Mouse (Mus musculus) stomach, embryonic 16.5 days (tissue): ENCODE measurements at regions not wholly inside any gene's neighbourhood (a gene's known extent, or its start where the extent isn't known, plus 50 kb on each side); places are given as distances from the start of the nearest gene placed in this dataset.
"Not testable (repeated sequence)": the region's sequence is repeated elsewhere in the genome, so short reads cannot be mapped to it uniquely, and the experiment has no call there.

Source experiments
- ATAC-seq: fragments of 200-750 bp; cut with Nextera tagmentation; 2 replicates; pipeline ENCODE4 v1.8.0; 2017; ENCODE audit warnings: moderate number of reproducible peaks, moderate TSS enrichment; ENCODE audit not compliant: insufficient read depth, low FRiP score
- H3K27ac ChIP-seq: fragments of 300-500 bp; sonication (generic); 2 replicates; pipeline ENCODE4 v1.5.1; 2014; ENCODE audit warnings: low read length
- H3K27me3 ChIP-seq: fragments of 300-500 bp; sonication (generic); 2 replicates; pipeline ENCODE4 v1.6.1; 2014; ENCODE audit warnings: low read length, control low read depth, mixed read lengths; ENCODE audit not compliant: control insufficient read depth, insufficient read depth
- H3K36me3 ChIP-seq: fragments of 300-500 bp; sonication (generic); 2 replicates; pipeline ENCODE4 v1.6.1; 2014; ENCODE audit warnings: low read length; ENCODE audit not compliant: control insufficient read depth, insufficient read depth
- H3K4me1 ChIP-seq: fragments of 300-500 bp; sonication (generic); 2 replicates; pipeline ENCODE4 v1.6.1; 2014; ENCODE audit warnings: low read length, control low read depth, mixed read lengths; ENCODE audit not compliant: control insufficient read depth, insufficient read depth
- H3K4me2 ChIP-seq: fragments of 300-500 bp; sonication (generic); 2 replicates; pipeline ENCODE4 v1.6.1; 2014; ENCODE audit warnings: low read depth, low read length, mixed read lengths
- H3K4me3 ChIP-seq: fragments of 300-500 bp; sonication (generic); replicated peaks from 2 replicates; pipeline ENCODE4 v1.5.1; 2014; ENCODE audit warnings: mild to moderate bottlenecking, low read length
- H3K9ac ChIP-seq: fragments of 300-500 bp; sonication (generic); 2 replicates; pipeline ENCODE4 v1.6.1; 2014; ENCODE audit warnings: low read length
- H3K9me3 ChIP-seq: fragments of 300-500 bp; sonication (generic); replicated peaks from 2 replicates; pipeline ENCODE4 v1.6.1; 2016; ENCODE audit warnings: low read length, control low read depth; ENCODE audit not compliant: control insufficient read depth
- WGBS: fragments of 180-500 bp; shearing (Covaris S2); extraction: QIAGEN DNeasy Blood & Tissue Kit; methylation state at CpG from one replicate; pipeline ENCODE4 v1.1.7; 2014; 5-methylcytosine and 5-hydroxymethylcytosine counted together

DNA sequence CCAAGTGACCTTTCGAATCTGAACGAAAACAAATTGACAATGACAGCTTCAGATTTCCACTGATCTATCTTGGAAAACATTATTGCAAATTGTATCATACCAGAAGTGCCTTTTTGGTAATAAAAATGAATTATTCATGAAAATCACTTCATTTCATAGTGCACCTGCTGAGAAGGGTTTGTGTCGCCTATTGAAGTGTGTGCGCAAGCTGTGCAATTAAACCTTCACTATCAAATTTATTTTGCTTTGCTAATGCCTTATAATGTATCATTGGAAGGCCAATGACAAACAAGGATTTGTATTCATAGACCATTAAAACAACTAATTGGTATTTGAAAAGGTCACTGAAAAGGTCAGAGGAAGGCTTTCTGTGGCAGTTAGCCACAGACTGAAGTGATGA lies 224.8 kb upstream of the Zfp960 start:
- H3K9ac ChIP-seq = no peak overlapping the region
- no peaks in the 10 kb centered on the region for H3K27me3 ChIP-seq
- H3K27ac ChIP-seq = no peak overlapping the region
- H3K4me1 ChIP-seq = no peaks in the 10 kb centered on the region
- H3K9me3 ChIP-seq = no peaks in the 10 kb centered on the region
- no peak overlapping the region for H3K4me3 ChIP-seq
- no peak overlapping the region for H3K4me2 ChIP-seq
- WGBS = 89% methylated on average over 4 of the region's 4 CpGs
- ATAC-seq = no peak
- H3K36me3 ChIP-seq = no peaks in the 10 kb centered on the region

DNA sequence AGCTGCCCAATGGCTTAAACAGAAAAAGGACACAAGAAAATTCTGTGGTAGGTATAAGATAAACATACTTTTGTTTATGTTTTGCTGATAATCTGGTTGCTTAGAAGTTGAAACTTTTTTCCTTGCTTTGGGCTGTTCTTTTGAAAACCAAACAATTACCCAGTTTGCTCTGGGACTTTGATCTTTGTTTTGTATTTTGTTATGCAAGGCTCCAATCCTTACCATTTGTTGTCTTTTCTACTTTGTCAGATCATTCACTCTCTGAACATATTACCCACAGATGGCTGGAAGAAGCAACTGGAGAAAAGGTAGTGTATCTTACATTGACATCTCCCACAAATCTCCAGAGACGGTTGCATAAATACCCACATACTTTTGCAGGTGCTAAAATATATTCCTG lies 203.1 kb upstream of the Zfp960 start:
- no peak for ATAC-seq
- no peaks in the 10 kb centered on the region for H3K4me1 ChIP-seq
- H3K27ac ChIP-seq = no peak overlapping the region
- H3K4me2 ChIP-seq = no peak overlapping the region
- H3K9me3 ChIP-seq = no peaks in the 10 kb centered on the region
- H3K4me3 ChIP-seq = no peak overlapping the region
- no peaks in the 10 kb centered on the region for H3K36me3 ChIP-seq
- H3K27me3 ChIP-seq = no peaks in the 10 kb centered on the region
- H3K9ac ChIP-seq = no peak overlapping the region
- 33% methylated on average over 1 of the region's 1 CpGs for WGBS

DNA sequence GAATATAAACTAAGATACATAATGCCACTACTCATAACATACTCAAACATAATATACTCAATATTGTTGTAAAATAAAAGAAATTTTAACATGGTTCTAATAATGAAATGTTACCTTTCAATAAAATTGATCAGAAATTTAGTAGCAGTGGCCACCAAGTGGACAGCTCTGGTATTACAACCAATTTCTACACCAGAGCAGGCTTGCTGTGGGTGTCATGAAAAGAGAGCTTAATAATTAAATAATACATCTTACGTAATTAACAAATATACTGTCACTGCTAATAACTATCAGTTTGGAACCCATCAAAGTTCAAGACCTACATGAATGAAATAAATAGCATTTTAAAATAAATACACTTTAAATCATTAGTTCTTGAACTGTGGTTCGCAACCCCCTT lies 163.1 kb upstream of the Zfp960 start:
- no peak overlapping the region for H3K27ac ChIP-seq
- H3K9me3 ChIP-seq = no peaks in the 10 kb centered on the region
- no peak overlapping the region for H3K4me2 ChIP-seq
- H3K27me3 ChIP-seq = no peaks in the 10 kb centered on the region
- no peak overlapping the region for H3K9ac ChIP-seq
- H3K4me1 ChIP-seq = no peaks in the 10 kb centered on the region
- ATAC-seq = no peak
- H3K36me3 ChIP-seq = no peaks in the 10 kb centered on the region
- no peak overlapping the region for H3K4me3 ChIP-seq
- 63% methylated on average over 2 of the region's 2 CpGs for WGBS

DNA sequence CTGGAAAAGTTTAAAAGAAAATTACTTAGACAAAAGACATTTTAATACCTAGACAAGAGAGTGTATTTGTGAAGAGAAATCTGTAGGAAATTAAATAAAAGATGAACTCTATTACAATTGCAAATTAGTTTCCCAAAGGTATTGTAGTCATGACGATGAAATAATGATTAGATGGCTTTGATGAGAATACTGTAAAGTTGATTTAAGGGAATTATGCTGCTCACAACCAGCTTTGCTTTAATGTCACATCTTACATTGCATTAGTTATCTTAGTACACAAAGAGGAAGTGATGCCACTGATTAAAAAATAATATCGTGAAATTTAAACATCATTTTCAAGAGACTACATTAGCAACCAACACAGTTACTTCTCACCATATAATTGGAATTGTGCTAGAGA lies 145.7 kb upstream of the Zfp960 start:
- no peak for ATAC-seq
- Histone ChIP-seq H3K4me2 (no peak overlapping the region), H3K36me3 (no peaks in the 10 kb centered on the region), H3K27ac (no peak overlapping the region), H3K9me3 (no peaks in the 10 kb centered on the region), H3K4me1 (no peaks in the 10 kb centered on the region), H3K4me3 (no peak overlapping the region), H3K27me3 (no peaks in the 10 kb centered on the region), H3K9ac (no peak overlapping the region)
- 90% methylated on average over 2 of the region's 2 CpGs for WGBS

DNA sequence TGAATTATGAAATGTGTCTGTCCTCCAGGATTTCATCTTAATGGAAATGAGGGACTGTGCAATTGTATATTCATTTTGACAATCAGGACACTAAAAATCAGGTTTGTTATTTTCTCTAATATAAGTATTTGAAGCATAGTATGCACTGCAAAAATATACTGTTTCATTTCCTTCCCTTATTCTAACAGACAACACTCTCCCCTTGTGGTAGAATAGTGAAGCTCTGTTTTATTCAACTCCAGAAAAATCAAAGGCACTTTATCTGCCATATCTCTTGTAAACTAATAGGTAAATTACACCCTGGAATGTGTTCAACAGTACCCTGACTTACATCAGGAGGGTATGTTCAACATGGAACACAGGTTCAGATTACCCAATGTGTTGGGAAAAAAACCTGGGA lies 137.7 kb upstream of the Zfp960 start:
- Histone ChIP-seq H3K4me3 (no peak overlapping the region), H3K4me2 (no peak overlapping the region), H3K36me3 (no peaks in the 10 kb centered on the region), H3K27ac (no peak overlapping the region), H3K27me3 (no peaks in the 10 kb centered on the region), H3K4me1 (no peaks in the 10 kb centered on the region), H3K9ac (no peak overlapping the region), H3K9me3 (no peaks in the 10 kb centered on the region)
- no peak for ATAC-seq

DNA sequence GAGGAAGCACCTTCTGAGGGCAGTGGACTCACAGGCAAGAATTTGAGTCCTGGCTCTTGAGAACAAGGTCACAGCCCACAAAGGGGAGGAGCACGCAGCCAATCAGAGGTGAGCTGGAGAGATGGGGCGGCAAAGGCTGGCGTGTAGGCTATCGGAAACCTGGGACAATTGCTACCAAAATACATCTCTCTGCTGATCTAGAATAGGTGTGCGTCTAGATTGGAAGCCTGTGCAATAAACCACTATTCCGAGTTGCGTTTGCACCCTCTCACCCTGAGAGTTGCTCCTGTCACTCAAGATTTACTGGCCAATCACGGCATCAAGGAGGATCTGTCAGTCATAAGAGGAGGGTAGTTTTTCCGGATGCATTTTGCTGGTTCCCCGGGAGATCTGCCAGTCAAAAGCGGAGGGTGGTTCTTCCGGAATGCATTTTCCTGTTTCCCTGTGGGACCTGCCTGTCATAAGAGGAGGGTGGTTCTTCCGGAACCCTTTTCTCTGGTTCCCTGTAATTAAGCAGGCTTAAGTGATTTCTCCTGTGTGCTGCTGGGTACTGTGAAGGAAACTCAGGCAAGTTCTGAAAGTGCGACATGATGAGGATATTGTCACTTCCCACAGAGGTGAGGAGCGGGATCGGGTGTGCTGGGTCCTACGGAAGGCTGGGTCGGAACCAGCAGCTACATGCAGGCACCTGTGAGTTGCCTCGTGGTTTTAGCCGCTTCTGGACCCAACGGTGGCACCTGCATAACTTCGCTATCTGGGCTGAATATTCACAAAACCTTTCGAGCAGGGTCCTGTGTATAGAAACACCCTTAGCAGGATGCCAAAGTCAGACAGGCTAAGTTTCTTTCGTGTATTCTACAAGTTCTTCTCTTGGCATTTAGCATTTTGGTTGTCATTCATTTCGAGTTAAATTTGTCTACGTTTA lies 112.6 kb upstream of the Zfp960 start:
- H3K9me3 ChIP-seq, H3K27ac ChIP-seq, H3K27me3 ChIP-seq, H3K4me1 ChIP-seq, H3K36me3 ChIP-seq: not testable (repeated sequence)
- Histone ChIP-seq H3K4me2 (peak overlapping the region; percentile 45), H3K9ac (peak overlapping the region; percentile 65), H3K4me3 (peak overlapping the region; percentile 50)
- WGBS = 2% methylated on average over 21 of the region's 26 CpGs
- peak; percentile 100 for ATAC-seq

DNA sequence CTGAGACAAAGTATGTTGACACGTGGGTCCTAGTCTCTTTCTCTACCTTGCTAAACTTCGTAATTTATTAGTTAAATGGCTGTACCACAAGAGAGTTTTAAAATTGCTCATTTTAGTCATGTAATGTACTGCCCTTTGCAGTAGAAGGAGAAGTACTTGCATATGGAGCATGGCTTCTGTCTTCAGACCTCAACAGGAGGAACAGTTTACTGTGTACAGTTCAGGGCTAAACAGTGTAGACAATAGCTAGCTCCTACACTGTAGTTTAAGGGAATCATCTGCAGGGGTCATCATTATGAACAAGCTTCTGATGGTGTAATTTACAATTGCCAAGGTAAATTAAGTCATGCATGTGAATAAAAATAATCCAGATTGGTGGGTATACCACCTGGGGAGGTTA lies 111.8 kb upstream of the Zfp960 start:
- not testable (repeated sequence) for H3K36me3 ChIP-seq, H3K27me3 ChIP-seq, H3K4me1 ChIP-seq, H3K9ac ChIP-seq, H3K9me3 ChIP-seq, ATAC-seq, H3K27ac ChIP-seq
- peak overlapping the region; percentile 45 for H3K4me2 ChIP-seq
- 24% methylated on average over 2 of the region's 2 CpGs for WGBS
- peak overlapping the region; percentile 50 for H3K4me3 ChIP-seq

DNA sequence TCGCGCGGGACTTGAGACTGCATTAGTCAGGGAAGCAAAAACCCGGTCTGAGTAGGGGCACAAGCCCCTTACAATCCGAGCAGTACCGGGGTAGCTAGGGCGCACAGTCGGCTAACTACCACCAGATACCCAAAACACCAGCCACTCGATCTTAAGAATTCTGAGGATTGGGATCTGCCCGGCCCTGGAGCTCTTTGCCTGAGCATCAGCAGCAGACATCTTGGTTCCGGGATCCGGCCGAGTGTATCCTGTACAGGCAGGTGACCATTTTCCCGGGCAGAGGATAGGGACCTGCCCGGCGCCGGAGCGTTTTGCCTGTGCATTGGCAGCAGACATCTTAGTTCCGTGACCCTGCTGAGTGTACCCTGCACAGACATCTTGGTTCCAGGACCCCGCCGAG lies 66.7 kb upstream of the Zfp960 start:
- H3K9me3 ChIP-seq, H3K27me3 ChIP-seq, H3K36me3 ChIP-seq, H3K9ac ChIP-seq, H3K4me1 ChIP-seq, H3K4me2 ChIP-seq, ATAC-seq, H3K4me3 ChIP-seq, H3K27ac ChIP-seq: not testable (repeated sequence)
- WGBS = 83% methylated on average over 21 of the region's 21 CpGs

DNA sequence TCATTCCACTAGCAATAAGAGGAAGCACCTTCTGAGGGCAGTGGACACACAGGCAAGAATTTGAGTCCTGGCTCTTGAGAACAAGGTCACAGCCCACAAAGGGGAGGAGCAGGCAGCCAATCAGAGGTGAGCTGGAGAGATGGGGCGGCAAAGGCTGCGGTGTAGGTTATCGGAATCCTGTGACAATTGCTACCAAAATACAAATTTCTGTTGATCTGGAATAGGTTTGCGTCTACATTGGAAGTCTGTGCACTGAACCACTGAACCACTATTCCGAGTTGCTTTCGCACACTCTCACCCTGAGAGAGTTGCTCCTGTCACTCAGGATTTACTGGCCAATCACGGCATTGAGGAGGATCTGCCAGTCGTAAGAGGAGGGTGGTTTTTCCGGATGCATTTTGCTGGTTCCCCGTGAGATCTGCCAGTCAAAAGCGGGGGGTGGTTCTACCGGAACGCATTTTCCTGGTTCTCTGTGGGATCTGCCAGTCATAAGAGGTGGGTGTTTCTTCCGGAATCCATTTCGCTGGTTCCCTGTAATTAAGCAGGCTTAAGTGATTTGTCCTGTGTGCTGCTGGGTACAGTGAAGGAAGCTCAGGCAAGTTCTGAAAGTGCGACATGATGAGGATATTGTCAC lies 59.2 kb upstream of the Zfp960 start:
- peak overlapping the region; percentile 46 for H3K27ac ChIP-seq
- H3K4me1 ChIP-seq, H3K36me3 ChIP-seq, H3K9me3 ChIP-seq, H3K27me3 ChIP-seq: not testable (repeated sequence)
- H3K4me3 ChIP-seq = peak overlapping the region; percentile 59
- peak; percentile 100 for ATAC-seq
- 1% methylated on average over 16 of the region's 16 CpGs for WGBS
- peak overlapping the region; percentile 66 for H3K9ac ChIP-seq
- H3K4me2 ChIP-seq = peak overlapping the region; percentile 38
